Mouse (Mus musculus) limb, embryonic 14.5 days (tissue): Measurements from ENCODE around the gene Tulp2. TPM values are rescaled to one million over a fixed set of nuclear protein-coding genes. Genes with fewer than 3 reads are reported as not detected.
"Not testable (repeated sequence)": the region's sequence is repeated elsewhere in the genome, so short reads cannot be mapped to it uniquely, and the experiment has no call there.

Experiments used
- ATAC-seq: fragments of 200-750 bp; cut with Nextera tagmentation; 2 replicates; pipeline ENCODE4 v1.8.0; 2017; ENCODE audit warnings: low read depth, moderate number of reproducible peaks, moderate TSS enrichment; ENCODE audit not compliant: low FRiP score
- DNase-seq: peaks from one replicate; pipeline ENCODE4 v3.0.0-alpha.2; 2015; ENCODE audit warnings: low spot score
- H3K27ac ChIP-seq: fragments of 300-500 bp; sonication (generic); replicated peaks from 2 replicates; pipeline ENCODE4 v1.5.1; 2014; ENCODE audit warnings: low read depth, mild to moderate bottlenecking, low read length, moderate library complexity, mixed read lengths
- H3K27me3 ChIP-seq: fragments of 300-500 bp; sonication (generic); 2 replicates; pipeline ENCODE4 v1.6.1; 2014; ENCODE audit warnings: low read length, mixed read lengths; ENCODE audit not compliant: control insufficient read depth, insufficient read depth
- H3K36me3 ChIP-seq: fragments of 300-500 bp; sonication (generic); 2 replicates; pipeline ENCODE4 v1.6.1; 2014; ENCODE audit warnings: mild to moderate bottlenecking, low read length, moderate library complexity, mixed read lengths; ENCODE audit not compliant: control insufficient read depth, insufficient read depth
- H3K4me1 ChIP-seq: fragments of 300-500 bp; sonication (generic); 2 replicates; pipeline ENCODE4 v1.6.1; 2014; ENCODE audit warnings: antibody characterized with exemption, low read length, mixed read lengths; ENCODE audit not compliant: control insufficient read depth, insufficient read depth
- H3K4me2 ChIP-seq: fragments of 300-500 bp; sonication (generic); replicated peaks from 2 replicates; pipeline ENCODE4 v1.6.1; 2014; ENCODE audit warnings: low read depth, mild to moderate bottlenecking, low read length, moderate library complexity; ENCODE audit not compliant: severe bottlenecking
- H3K4me3 ChIP-seq: fragments of 300-500 bp; sonication (generic); replicated peaks from 2 replicates; pipeline ENCODE4 v1.5.1; 2014; ENCODE audit warnings: low read length
- H3K9ac ChIP-seq: fragments of 300-500 bp; sonication (generic); 2 replicates; pipeline ENCODE4 v1.6.1; 2014; ENCODE audit warnings: mild to moderate bottlenecking, low read depth, low read length, moderate library complexity; ENCODE audit not compliant: severe bottlenecking
- H3K9me3 ChIP-seq: fragments of 300-500 bp; sonication (generic); 2 replicates; pipeline ENCODE4 v1.6.1; 2016; ENCODE audit warnings: low read length; ENCODE audit not compliant: control insufficient read depth
- POLR2A ChIP-seq: fragments of 200-500 bp; IDR thresholded peaks from 2 replicates; pipeline ENCODE4 v1.8.0; 2012; ENCODE audit warnings: inconsistent platforms, mild to moderate bottlenecking, moderate library complexity, borderline replicate concordance; ENCODE audit not compliant: insufficient read depth, insufficient read length; ENCODE audit errors: extremely low read depth
- WGBS: fragments of 180-500 bp; shearing (Covaris S2); extraction: QIAGEN DNeasy Blood & Tissue Kit; methylation state at CpG from one replicate; pipeline ENCODE4 v1.1.7; 2014; 5-methylcytosine and 5-hydroxymethylcytosine counted together
- polyA plus RNA-seq, 2 experiments: library from polyadenylated mRNA; depleted of rRNA in 1 of 2; stranded (reverse) in 1 of 2; unstranded in 1 of 2; fragments of >200 nt; fragmentation: Nextera tagmentation in 1 of 2; extraction: Ambion mirVana in 1 of 2; gene quantifications; 2 replicates each; pipeline versions ENCODE4 v1.2.1 to v1.2.3; 2012 to 2014

Gene Tulp2
- polyA plus RNA-seq, 2 experiments = 1.2 to 1.3 TPM

GRCm38 (mm10) chr7:45476453-45476852 is 5.2 kb upstream of the Tulp2 start:
- TF ChIP-seq POLR2A = no peak
- no peak overlapping the region for H3K27ac ChIP-seq
- no peak overlapping the region for H3K4me2 ChIP-seq
- ATAC-seq (no peak), DNase-seq (no peak)
- H3K27me3 ChIP-seq = no peaks in the 10 kb centered on the region
- H3K36me3 ChIP-seq = 0 out of 2 replicates have a peak, but pooled peaks cover 3% of the 10 kb centered on the region
- H3K4me1 ChIP-seq = no peaks in the 10 kb centered on the region
- no peak overlapping the region for H3K4me3 ChIP-seq
- no peak overlapping the region for H3K9ac ChIP-seq
- H3K9me3 ChIP-seq = no peaks in the 10 kb centered on the region
- WGBS = 50% methylated on average over 1 of the region's 1 CpGs

DNA sequence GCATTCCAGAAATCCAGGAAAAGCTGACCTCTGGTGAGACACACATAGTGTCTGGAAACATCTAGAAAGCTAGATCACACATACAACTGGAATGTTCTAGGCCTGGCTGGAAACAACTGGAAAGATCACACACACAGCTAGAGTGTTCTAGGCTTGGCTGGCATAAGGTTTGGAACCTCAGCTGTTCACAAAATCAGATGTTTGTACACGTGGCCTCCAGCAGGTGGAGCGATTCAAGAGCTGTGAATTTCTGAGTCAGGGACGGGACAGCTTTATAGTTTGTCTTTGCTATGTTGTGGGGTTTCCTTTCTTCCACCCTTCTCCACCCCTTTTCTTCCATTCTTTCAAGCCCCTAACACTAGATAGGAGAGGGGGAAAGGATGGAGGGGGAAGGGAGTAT is 4.7 kb upstream of the Tulp2 start:
- Histone ChIP-seq H3K27me3 (no peaks in the 10 kb centered on the region), H3K9me3 (no peaks in the 10 kb centered on the region), H3K4me2 (no peak overlapping the region), H3K4me1 (no peaks in the 10 kb centered on the region), H3K36me3 (0 out of 2 replicates have a peak, but pooled peaks cover 3% of the 10 kb centered on the region), H3K9ac (no peak overlapping the region), H3K4me3 (no peak overlapping the region), H3K27ac (no peak overlapping the region)
- ATAC-seq (peak; percentile 61), DNase-seq (peak; percentile 78)
- TF ChIP-seq POLR2A = no peak
- 8% methylated on average over 3 of the region's 3 CpGs for WGBS

- DNase-seq = no peak
- no peaks in the 10 kb centered on the region for H3K9me3 ChIP-seq
- 0 out of 2 replicates have a peak, but pooled peaks cover 3% of the 10 kb centered on the region for H3K36me3 ChIP-seq
- no peak overlapping the region for H3K9ac ChIP-seq
- H3K4me2 ChIP-seq = no peak overlapping the region
- TF ChIP-seq POLR2A = no peak
- H3K4me1 ChIP-seq = no peaks in the 10 kb centered on the region
- no peak for ATAC-seq
- H3K4me3 ChIP-seq = no peak overlapping the region
- no peaks in the 10 kb centered on the region for H3K27me3 ChIP-seq
- WGBS = 93% methylated on average over 7 of the region's 7 CpGs
- H3K27ac ChIP-seq = no peak overlapping the region
These were observed 2.9 kb upstream of the Tulp2 start for GRCm38 (mm10) chr7:45478774-45479173.

- not testable (repeated sequence) for H3K4me3 ChIP-seq, H3K9ac ChIP-seq, ATAC-seq, H3K4me2 ChIP-seq, H3K4me1 ChIP-seq, H3K36me3 ChIP-seq, H3K27ac ChIP-seq, DNase-seq, H3K9me3 ChIP-seq, H3K27me3 ChIP-seq
- 79% methylated on average over 3 of the region's 4 CpGs for WGBS
These were observed 1.4 kb upstream of the Tulp2 start for GRCm38 (mm10) chr7:45480310-45480709.

GRCm38 (mm10) chr7:45482166-45482565 is 489 bp downstream of the Tulp2 start:
- no peak for ATAC-seq

DNA sequence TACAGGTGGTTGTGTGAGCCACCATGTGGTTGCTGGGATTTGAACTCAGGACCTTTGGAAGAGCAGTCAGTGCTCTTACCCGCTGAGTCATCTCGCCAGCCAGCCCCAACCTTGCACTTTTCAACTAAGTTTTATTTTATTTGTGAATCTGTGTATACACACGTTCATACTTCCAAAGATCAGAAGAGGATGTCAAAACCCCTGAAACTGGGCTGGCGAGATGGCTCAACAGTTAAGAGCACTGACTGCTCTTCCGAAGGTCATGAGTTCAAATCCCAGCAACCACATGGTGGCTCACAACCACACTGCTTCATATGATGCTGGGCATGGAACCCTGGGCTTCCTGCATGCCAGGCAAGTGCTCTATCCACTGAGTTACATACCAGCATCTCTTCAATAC is 3.3 kb downstream of the Tulp2 start:
- 86% methylated on average over 5 of the region's 5 CpGs for WGBS

More at GRCm38 (mm10) chr7:45482166-45482565, 489 bp downstream of the Tulp2 start:
- Histone ChIP-seq H3K27me3 (no peaks in the 10 kb centered on the region), H3K4me2 (no peak overlapping the region), H3K9ac (no peak overlapping the region), H3K27ac (no peak overlapping the region), H3K4me1 (no peaks in the 10 kb centered on the region), H3K36me3 (0 out of 2 replicates have a peak, but pooled peaks cover 3% of the 10 kb centered on the region), H3K4me3 (no peak overlapping the region), H3K9me3 (no peaks in the 10 kb centered on the region)
- no peak for TF ChIP-seq POLR2A
- no peak for DNase-seq
- 86% methylated on average over 1 of the region's 1 CpGs for WGBS

More for the DNA sequence above, 3.3 kb downstream of the Tulp2 start:
- H3K9ac ChIP-seq, ATAC-seq, H3K4me1 ChIP-seq, DNase-seq, H3K4me3 ChIP-seq, H3K27me3 ChIP-seq, H3K4me2 ChIP-seq, H3K9me3 ChIP-seq, H3K27ac ChIP-seq, H3K36me3 ChIP-seq: not testable (repeated sequence)
